Mouse (Mus musculus) kidney, embryonic 16.5 days (tissue): ENCODE measurements at regions not wholly inside any gene's neighbourhood (a gene's known extent, or its start where the extent isn't known, plus 50 kb on each side); places are given as distances from the start of the nearest gene placed in this dataset.

Experiments used
- ATAC-seq: fragments of 200-750 bp; cut with Nextera tagmentation; 2 replicates; pipeline ENCODE4 v1.8.0; 2017; ENCODE audit warnings: moderate TSS enrichment; ENCODE audit not compliant: low FRiP score, low TSS enrichment
- H3K27ac ChIP-seq: fragments of 300-500 bp; sonication (generic); 2 replicates; pipeline ENCODE4 v1.5.1; 2014; ENCODE audit warnings: low read length
- H3K27me3 ChIP-seq: fragments of 300-500 bp; sonication (generic); 2 replicates; pipeline ENCODE4 v1.6.1; 2014; ENCODE audit warnings: low read length, control low read depth, mixed read lengths; ENCODE audit not compliant: insufficient read depth
- H3K36me3 ChIP-seq: fragments of 300-500 bp; sonication (generic); 2 replicates; pipeline ENCODE4 v1.6.1; 2014; ENCODE audit warnings: low read length, control low read depth, mixed read lengths; ENCODE audit not compliant: insufficient read depth
- H3K4me1 ChIP-seq: fragments of 300-500 bp; sonication (generic); 2 replicates; pipeline ENCODE4 v1.6.1; 2014; ENCODE audit warnings: low read length, control low read depth, mixed read lengths; ENCODE audit not compliant: insufficient read depth
- H3K4me2 ChIP-seq: fragments of 300-500 bp; sonication (generic); replicated peaks from 2 replicates; pipeline ENCODE4 v1.6.1; 2014; ENCODE audit warnings: low read depth, low read length
- H3K4me3 ChIP-seq: fragments of 300-500 bp; sonication (generic); 2 replicates; pipeline ENCODE4 v1.5.1; 2014; ENCODE audit warnings: mild to moderate bottlenecking, low read length
- H3K9ac ChIP-seq: fragments of 300-500 bp; sonication (generic); replicated peaks from 2 replicates; pipeline ENCODE4 v1.6.1; 2014; ENCODE audit warnings: low read length
- H3K9me3 ChIP-seq: fragments of 300-500 bp; sonication (generic); 2 replicates; pipeline ENCODE4 v1.6.1; 2016; ENCODE audit warnings: low read length, control low read depth
- WGBS: fragments of 180-500 bp; shearing (Covaris S2); extraction: QIAGEN DNeasy Blood & Tissue Kit; methylation state at CpG from one replicate; pipeline ENCODE4 v1.1.7; 2014; 5-methylcytosine and 5-hydroxymethylcytosine counted together

DNA sequence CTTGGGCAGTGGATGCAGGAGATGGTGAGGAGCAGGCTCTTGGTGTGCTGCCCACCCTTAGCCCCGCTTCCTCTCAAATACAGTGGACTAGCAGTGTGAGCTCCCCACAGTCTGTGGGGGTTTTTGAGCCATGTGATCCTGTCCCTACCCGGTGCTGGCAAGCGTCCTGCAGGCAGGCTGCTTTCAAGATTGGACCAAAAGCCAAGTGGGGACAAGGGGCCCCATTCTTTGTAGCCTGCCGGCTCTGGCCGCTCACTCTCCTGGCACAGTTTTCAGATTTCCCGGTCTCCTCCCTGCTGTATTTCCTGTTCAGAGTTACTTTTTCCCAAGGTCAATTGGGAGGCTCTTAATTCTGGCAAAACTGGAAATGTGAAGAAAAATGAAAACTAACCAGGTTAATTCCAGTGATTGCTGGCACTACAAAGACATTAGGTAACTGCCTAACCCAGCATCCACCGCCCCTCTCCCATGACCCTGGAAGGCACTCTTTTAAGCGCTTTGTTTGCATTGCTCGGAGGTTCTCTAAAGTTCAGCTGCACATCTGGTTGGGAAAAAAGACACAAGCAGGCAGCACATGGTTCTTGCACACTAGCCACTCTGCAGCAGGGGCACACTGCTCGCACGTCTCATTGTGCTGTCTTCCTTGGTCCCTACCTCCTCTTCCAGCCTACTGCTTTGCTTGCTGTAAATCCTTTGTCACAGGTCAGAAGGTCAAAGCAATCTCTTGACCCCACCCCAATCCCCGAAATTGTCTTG lies 105.6 kb downstream of the Rassf10 start:
- H3K36me3 ChIP-seq = no peaks in the 10 kb centered on the region
- H3K4me1 ChIP-seq = peaks cover 18% of the 10 kb centered on the region
- peak overlapping the region; percentile 70 for H3K27ac ChIP-seq
- H3K4me3 ChIP-seq = no peak overlapping the region
- peak; percentile 49 for ATAC-seq
- WGBS = 24% methylated on average over 12 of the region's 12 CpGs
- no peak overlapping the region; the same call in 1 of the 2 replicates for H3K9ac ChIP-seq
- H3K9me3 ChIP-seq = no peaks in the 10 kb centered on the region
- peak overlapping the region; percentile 10; the same call in 1 of the 2 replicates for H3K4me2 ChIP-seq
- H3K27me3 ChIP-seq = no peaks in the 10 kb centered on the region

DNA sequence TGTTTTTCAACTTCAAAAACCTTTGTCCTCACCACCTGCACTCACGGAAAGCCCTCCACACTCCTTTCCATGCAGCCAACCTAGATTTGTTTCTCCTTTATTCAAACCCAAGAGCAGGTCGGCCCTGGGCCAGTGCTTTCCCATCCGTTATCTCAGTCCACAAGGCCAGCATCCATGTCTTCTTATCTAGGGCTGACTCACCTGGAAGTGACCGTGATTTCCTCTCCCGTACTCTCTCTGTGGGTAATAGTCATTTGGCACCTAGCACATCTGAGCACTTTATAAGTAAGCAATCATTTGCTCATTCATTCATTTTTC lies 106.2 kb downstream of the Rassf10 start:
- Histone ChIP-seq H3K4me1 (peaks cover 18% of the 10 kb centered on the region), H3K9me3 (no peaks in the 10 kb centered on the region), H3K9ac (no peak overlapping the region), H3K27me3 (no peaks in the 10 kb centered on the region), H3K36me3 (no peaks in the 10 kb centered on the region), H3K27ac (peak overlapping the region; percentile 51), H3K4me3 (no peak overlapping the region), H3K4me2 (no peak overlapping the region)
- ATAC-seq = no peak
- 45% methylated on average over 5 of the region's 5 CpGs for WGBS

DNA sequence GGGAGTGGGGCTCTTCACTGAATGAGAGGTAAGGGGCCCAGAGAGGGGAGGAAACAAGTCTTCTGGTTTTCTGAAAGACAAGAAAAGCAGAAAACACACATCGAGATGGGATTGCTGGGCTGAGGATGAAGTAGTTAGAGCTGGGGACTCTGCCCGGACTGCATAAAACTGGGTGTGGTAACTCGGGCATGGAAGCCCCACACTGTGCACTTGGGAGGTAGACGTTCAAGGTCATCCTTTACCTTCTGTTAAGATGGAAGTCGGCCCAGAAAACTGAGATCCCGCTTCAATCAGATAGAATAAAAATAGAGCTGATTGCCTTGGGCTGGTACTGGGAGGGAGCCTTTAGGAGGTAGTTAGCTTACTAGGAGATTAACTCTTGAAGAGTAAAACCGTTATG lies 107.2 kb downstream of the Rassf10 start:
- Histone ChIP-seq H3K4me2 (no peak overlapping the region), H3K27ac (no peak overlapping the region), H3K4me3 (no peak overlapping the region), H3K36me3 (no peaks in the 10 kb centered on the region), H3K4me1 (peaks cover 18% of the 10 kb centered on the region), H3K27me3 (no peaks in the 10 kb centered on the region), H3K9ac (no peak overlapping the region), H3K9me3 (no peaks in the 10 kb centered on the region)
- 71% methylated on average over 7 of the region's 7 CpGs for WGBS
- ATAC-seq = no peak

DNA sequence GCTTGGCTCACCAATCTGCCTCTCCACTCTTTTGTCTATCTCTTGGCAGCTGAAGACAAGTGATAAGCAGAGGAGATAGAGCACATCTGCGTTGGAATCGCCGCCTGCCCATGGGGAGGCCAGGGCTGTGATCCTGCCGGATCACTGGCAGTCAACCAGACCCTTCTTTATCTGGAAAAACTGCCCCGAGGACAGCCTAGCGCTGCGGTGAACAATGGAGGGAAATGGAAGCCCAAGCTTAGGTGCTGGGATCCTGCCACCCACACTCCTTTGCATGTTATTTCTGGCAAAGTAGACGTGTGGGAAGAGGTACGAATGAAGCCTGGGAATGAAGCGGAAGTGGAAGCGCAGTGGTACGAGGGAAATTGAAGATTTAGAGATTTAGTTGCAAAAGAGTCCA lies 112.8 kb downstream of the Rassf10 start:
- 66% methylated on average over 12 of the region's 12 CpGs for WGBS
- Histone ChIP-seq H3K27ac (no peak overlapping the region), H3K27me3 (no peaks in the 10 kb centered on the region), H3K4me3 (no peak overlapping the region), H3K9ac (no peak overlapping the region), H3K9me3 (no peaks in the 10 kb centered on the region), H3K36me3 (no peaks in the 10 kb centered on the region), H3K4me1 (peaks cover 8% of the 10 kb centered on the region; the same call in 1 of the 2 replicates), H3K4me2 (no peak overlapping the region)
- no peak for ATAC-seq

DNA sequence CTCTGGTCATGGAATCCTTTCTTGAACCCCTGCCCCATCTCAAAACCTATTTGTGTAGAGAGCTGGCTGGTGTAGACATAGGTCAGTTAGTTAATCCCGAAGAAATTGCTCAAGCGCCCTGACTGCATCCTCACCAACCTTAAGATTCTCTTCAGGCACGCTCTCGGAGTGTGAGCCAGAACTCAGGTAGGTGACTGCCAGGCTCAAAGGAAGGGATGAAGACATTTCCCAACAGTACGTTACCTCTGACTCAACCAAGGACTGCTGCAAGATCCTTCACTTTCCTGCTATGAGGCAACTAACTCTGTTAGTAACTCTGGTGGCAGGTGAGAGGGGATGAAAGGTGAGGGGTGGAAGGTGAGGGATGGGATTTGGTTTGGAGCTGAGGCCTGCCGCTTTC lies 114.5 kb downstream of the Rassf10 start:
- no peaks in the 10 kb centered on the region for H3K36me3 ChIP-seq
- no peak overlapping the region for H3K4me3 ChIP-seq
- H3K9me3 ChIP-seq = no peaks in the 10 kb centered on the region
- no peak for ATAC-seq
- no peak overlapping the region for H3K27ac ChIP-seq
- H3K9ac ChIP-seq = no peak overlapping the region
- no peak overlapping the region for H3K4me2 ChIP-seq
- H3K4me1 ChIP-seq = peaks cover 10% of the 10 kb centered on the region; the same call in 1 of the 2 replicates
- 97% methylated on average over 6 of the region's 6 CpGs for WGBS
- H3K27me3 ChIP-seq = no peaks in the 10 kb centered on the region

DNA sequence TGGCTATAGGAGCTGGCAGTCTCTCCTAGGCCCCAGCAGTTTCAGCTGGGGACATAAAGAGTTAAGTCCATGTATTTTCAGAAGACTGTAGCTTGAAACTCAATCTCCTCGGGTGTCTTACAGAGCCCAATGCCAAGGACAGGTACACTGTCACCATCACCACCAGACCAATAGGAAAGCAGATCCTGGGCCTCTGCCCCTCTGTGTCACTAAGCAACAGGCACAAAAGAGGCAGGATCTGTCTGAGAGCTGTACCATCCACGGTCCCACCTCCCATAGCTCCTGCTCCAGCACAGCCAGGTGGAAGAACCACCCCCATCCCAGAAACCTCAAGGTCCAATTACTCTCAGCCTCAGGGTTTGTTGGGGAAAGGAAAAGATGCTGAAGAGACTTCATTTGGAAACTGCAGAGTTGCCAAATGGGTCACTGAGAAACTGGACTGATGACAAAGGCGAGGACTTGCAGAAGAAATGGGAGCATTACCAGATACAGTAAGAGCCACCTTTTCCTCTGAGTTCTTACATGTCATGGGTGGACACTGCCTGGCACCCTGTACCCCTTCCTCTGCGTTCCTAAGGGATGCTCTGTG lies 115.7 kb downstream of the Rassf10 start:
- WGBS = 55% methylated on average over 4 of the region's 4 CpGs
- H3K27ac ChIP-seq = no peak overlapping the region
- H3K9ac ChIP-seq = no peak overlapping the region
- no peaks in the 10 kb centered on the region for H3K36me3 ChIP-seq
- H3K4me2 ChIP-seq = no peak overlapping the region
- no peak overlapping the region for H3K4me3 ChIP-seq
- peaks cover 10% of the 10 kb centered on the region; the same call in 1 of the 2 replicates for H3K4me1 ChIP-seq
- ATAC-seq = no peak
- H3K27me3 ChIP-seq = no peaks in the 10 kb centered on the region
- H3K9me3 ChIP-seq = no peaks in the 10 kb centered on the region

DNA sequence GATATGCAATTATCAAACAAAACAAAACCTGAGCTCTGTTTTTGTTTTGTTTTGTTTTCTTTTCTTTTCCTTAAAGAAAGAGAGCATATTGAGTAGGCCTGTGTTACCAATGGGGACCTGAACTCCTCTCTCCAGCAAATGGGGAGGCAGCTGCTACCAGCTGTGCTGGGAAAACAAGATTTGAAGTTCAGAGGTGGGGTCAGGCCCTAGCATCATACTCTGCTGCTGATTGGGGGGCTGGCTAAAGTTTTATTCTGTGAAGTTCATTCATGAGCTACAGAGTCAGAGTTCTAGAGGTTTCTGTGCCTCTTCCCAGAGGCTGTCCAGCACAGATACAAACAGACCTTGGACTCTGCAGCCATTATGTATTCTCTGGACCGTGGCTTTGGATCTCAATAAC lies 117.7 kb downstream of the Rassf10 start:
- Histone ChIP-seq H3K9me3 (no peaks in the 10 kb centered on the region), H3K36me3 (no peaks in the 10 kb centered on the region), H3K4me2 (no peak overlapping the region), H3K4me3 (no peak overlapping the region), H3K9ac (no peak overlapping the region), H3K27ac (peak overlapping the region; percentile 25; the same call in 1 of the 2 replicates), H3K27me3 (no peaks in the 10 kb centered on the region), H3K4me1 (peaks cover 10% of the 10 kb centered on the region; the same call in 1 of the 2 replicates)
- ATAC-seq = peak; percentile 71
- WGBS = 47% methylated on average over 1 of the region's 1 CpGs

DNA sequence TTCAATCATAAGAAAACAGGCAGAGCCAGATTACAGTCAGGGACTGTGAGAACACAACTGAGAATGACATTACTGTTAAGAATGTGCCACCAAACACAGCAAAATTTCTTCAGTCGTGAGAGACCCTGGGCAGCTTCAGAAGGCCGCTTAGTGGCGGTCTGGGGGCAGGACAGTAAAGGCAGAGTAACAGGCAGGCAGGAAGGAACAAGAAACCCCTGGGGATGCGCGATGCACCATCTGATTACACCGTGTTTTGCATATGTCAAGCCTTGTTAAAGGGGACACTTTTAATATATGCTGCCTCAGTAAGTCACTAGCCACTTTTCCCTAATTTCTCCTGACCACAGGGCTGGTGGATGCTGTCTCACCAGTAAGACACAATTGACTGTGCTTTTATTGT lies 120.0 kb downstream of the Rassf10 start:
- no peaks in the 10 kb centered on the region for H3K9me3 ChIP-seq
- no peak overlapping the region for H3K4me2 ChIP-seq
- H3K27ac ChIP-seq = no peak overlapping the region
- H3K27me3 ChIP-seq = no peaks in the 10 kb centered on the region
- WGBS = 47% methylated on average over 6 of the region's 6 CpGs
- no peak overlapping the region for H3K9ac ChIP-seq
- H3K4me1 ChIP-seq = peaks cover 10% of the 10 kb centered on the region; the same call in 1 of the 2 replicates
- ATAC-seq = no peak
- no peak overlapping the region for H3K4me3 ChIP-seq
- H3K36me3 ChIP-seq = no peaks in the 10 kb centered on the region

DNA sequence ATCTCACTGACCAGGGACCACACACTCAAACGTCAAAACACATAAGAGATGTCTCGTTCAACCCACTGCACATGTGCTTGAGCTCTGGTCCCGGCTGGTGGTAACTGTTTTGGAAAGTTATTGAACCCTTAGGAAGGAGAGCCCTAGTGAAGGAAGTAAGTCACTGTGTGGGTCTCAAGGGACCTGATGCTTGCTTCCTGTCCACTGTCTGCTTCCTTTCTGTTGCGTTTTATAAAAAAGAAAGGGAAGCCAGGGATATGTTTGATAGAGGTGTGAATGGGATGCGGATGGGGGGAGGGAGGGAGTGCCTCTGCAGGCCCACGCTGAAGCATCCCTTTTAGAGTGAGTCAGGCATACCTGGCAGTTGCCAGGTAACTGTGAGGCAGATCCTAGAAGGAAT lies 121.6 kb downstream of the Rassf10 start:
- Histone ChIP-seq H3K9ac (no peak overlapping the region), H3K4me2 (no peak overlapping the region)
- WGBS = 72% methylated on average over 6 of the region's 6 CpGs

DNA sequence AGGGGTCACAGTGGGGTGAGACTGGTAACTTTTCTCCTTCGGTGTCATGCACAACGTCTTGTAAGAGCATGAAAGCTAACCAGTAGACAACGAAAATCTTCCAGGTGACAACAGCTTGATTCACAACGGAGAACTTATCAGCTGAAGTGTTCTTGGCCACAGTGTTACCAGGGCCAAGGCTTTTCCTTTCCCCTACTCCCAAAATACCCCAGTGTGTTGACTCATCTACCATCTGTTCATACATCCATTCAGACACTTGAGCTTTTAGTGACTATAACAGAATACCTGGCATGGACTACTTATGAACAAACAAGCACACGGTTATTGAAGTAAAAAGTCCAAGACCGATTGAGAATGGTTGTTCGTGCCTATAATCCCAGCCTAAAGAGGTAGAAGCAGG lies 122.5 kb downstream of the Rassf10 start:
- Histone ChIP-seq H3K27me3 (no peaks in the 10 kb centered on the region), H3K27ac (no peak overlapping the region), H3K9me3 (no peaks in the 10 kb centered on the region), H3K36me3 (no peaks in the 10 kb centered on the region), H3K4me1 (0 out of 2 replicates have a peak, but pooled peaks cover 4% of the 10 kb centered on the region), H3K4me2 (no peak overlapping the region), H3K4me3 (no peak overlapping the region), H3K9ac (no peak overlapping the region)
- WGBS = 89% methylated on average over 7 of the region's 7 CpGs
- no peak for ATAC-seq

More for the DNA sequence above, 121.6 kb downstream of the Rassf10 start:
- H3K4me1 ChIP-seq = peaks cover 10% of the 10 kb centered on the region; the same call in 1 of the 2 replicates
- H3K4me3 ChIP-seq = no peak overlapping the region
- H3K9me3 ChIP-seq = no peaks in the 10 kb centered on the region
- no peak overlapping the region for H3K27ac ChIP-seq
- no peaks in the 10 kb centered on the region for H3K36me3 ChIP-seq
- no peak for ATAC-seq
- H3K27me3 ChIP-seq = no peaks in the 10 kb centered on the region
